Mouse (Mus musculus): ENCODE results near the gene Bpgm. TPM values are rescaled to one million over a fixed set of nuclear protein-coding genes. Genes with fewer than 3 reads are reported as not detected.

Gene Bpgm
- polyA plus RNA-seq, 1 experiment from 2014 or later = 82.4 TPM

- Histone ChIP-seq H3K4me1 (peaks cover 19% of the 10 kb centered on the region), H3K9ac (no peak overlapping the region), H3K27me3 (no peaks in the 10 kb centered on the region), H3K27ac (no peak overlapping the region), H3K36me3 (no peaks in the 10 kb centered on the region), H3K4me3 (no peak overlapping the region), H3K9me3 (replicated peaks) (no peaks in the 10 kb centered on the region), H3K4me2 (replicated peaks) (no peak overlapping the region)
- no peak for ATAC-seq (ENCODE audit: low FRiP score)
- WGBS = 85% methylated on average over 10 of the region's 10 CpGs
These were observed 68.2 kb downstream of the Bpgm start for GRCm38 (mm10) chr6:34544207-34544602.

GRCm38 (mm10) chr6:34545286-34545685, 69.3 kb downstream of the Bpgm start:
- H3K9me3 ChIP-seq (replicated peaks) = no peaks in the 10 kb centered on the region
- no peak overlapping the region for H3K4me3 ChIP-seq
- no peak for ATAC-seq (ENCODE audit: low FRiP score)
- H3K36me3 ChIP-seq = no peaks in the 10 kb centered on the region
- no peak overlapping the region for H3K27ac ChIP-seq
- no peak overlapping the region for H3K4me2 ChIP-seq (replicated peaks)
- no peak overlapping the region for H3K9ac ChIP-seq
- H3K27me3 ChIP-seq = no peaks in the 10 kb centered on the region
- WGBS = 73% methylated on average over 10 of the region's 10 CpGs
- H3K4me1 ChIP-seq = peaks cover 19% of the 10 kb centered on the region

GRCm38 (mm10) chr6:34548406-34548990, 72.5 kb downstream of the Bpgm start:
- 52% methylated on average over 13 of the region's 13 CpGs for WGBS
- Histone ChIP-seq H3K27ac (no peak overlapping the region), H3K36me3 (no peaks in the 10 kb centered on the region), H3K27me3 (no peaks in the 10 kb centered on the region), H3K4me2 (replicated peaks) (no peak overlapping the region), H3K9ac (no peak overlapping the region), H3K4me1 (peaks cover 11% of the 10 kb centered on the region), H3K9me3 (replicated peaks) (peaks cover 5% of the 10 kb centered on the region), H3K4me3 (no peak overlapping the region)
- ATAC-seq (ENCODE audit: low FRiP score) = no peak

GRCm38 (mm10) chr6:34549017-34549416, 73.0 kb downstream of the Bpgm start:
- Histone ChIP-seq H3K27me3 (no peaks in the 10 kb centered on the region), H3K4me1 (peaks cover 6% of the 10 kb centered on the region), H3K4me3 (no peak overlapping the region), H3K9me3 (replicated peaks) (peaks cover 5% of the 10 kb centered on the region), H3K4me2 (replicated peaks) (no peak overlapping the region), H3K36me3 (no peaks in the 10 kb centered on the region), H3K9ac (no peak overlapping the region), H3K27ac (no peak overlapping the region)
- no peak for ATAC-seq (ENCODE audit: low FRiP score)
- 42% methylated on average over 2 of the region's 2 CpGs for whole genome bisulfite sequencing

- 77% methylated on average over 4 of the region's 4 CpGs for WGBS
- Histone ChIP-seq H3K27ac (no peak overlapping the region), H3K4me3 (no peak overlapping the region), H3K9ac (no peak overlapping the region), H3K27me3 (no peaks in the 10 kb centered on the region), H3K4me1 (no peaks in the 10 kb centered on the region), H3K4me2 (replicated peaks) (no peak overlapping the region), H3K36me3 (no peaks in the 10 kb centered on the region), H3K9me3 (replicated peaks) (peaks cover 5% of the 10 kb centered on the region)
- ATAC-seq (ENCODE audit: low FRiP score) = no peak
These were observed 76.6 kb downstream of the Bpgm start for GRCm38 (mm10) chr6:34552489-34553157.

- no peak overlapping the region for H3K9ac ChIP-seq
- no peak for ATAC-seq (ENCODE audit: low FRiP score)
- H3K36me3 ChIP-seq = no peaks in the 10 kb centered on the region
- no peak overlapping the region for H3K4me2 ChIP-seq (replicated peaks)
- no peak overlapping the region for H3K4me3 ChIP-seq
- peaks cover 5% of the 10 kb centered on the region for H3K9me3 ChIP-seq (replicated peaks)
- 67% methylated on average over 9 of the region's 9 CpGs for WGBS
- no peaks in the 10 kb centered on the region for H3K27me3 ChIP-seq
- H3K27ac ChIP-seq = no peak overlapping the region
- peaks cover 6% of the 10 kb centered on the region; the same call in 1 of the 2 replicates for H3K4me1 ChIP-seq
These were observed 78.4 kb downstream of the Bpgm start for GRCm38 (mm10) chr6:34554291-34554997.

Other genes with a start within 250 kb of the Bpgm start
- 128 and 133 TPM in 2 replicates for gene Akr1b3, start 158.7 kb upstream of the Bpgm start, polyA plus RNA-seq (2016; fragmentation: Nextera tagmentation; extraction: Ambion mirVana)
- 18.4 and 19.9 TPM in 2 replicates for gene Akr1b8, start 122.1 kb upstream of the Bpgm start, polyA plus RNA-seq (2016; fragmentation: Nextera tagmentation; extraction: Ambion mirVana)
- gene Akr1b10, start 92.0 kb upstream of the Bpgm start, polyA plus RNA-seq (2016; fragmentation: Nextera tagmentation; extraction: Ambion mirVana) = 13.1 and 14.4 TPM in 2 replicates
- gene Akr1b7, start 63.9 kb upstream of the Bpgm start, polyA plus RNA-seq (2016; fragmentation: Nextera tagmentation; extraction: Ambion mirVana) = 0.17 TPM in 1 of 2 replicates, not detected in the other
- 175 and 198 TPM in 2 replicates for gene Cald1, start 122.3 kb downstream of the Bpgm start, polyA plus RNA-seq (2016; fragmentation: Nextera tagmentation; extraction: Ambion mirVana)

All from hindbrain, embryonic 12.5 days (tissue).